Mouse (Mus musculus) embryonic facial prominence, embryonic 13.5 days (tissue): ENCODE measurements around the gene Ntf5. TPM values are rescaled to one million over a fixed set of nuclear protein-coding genes. Genes with fewer than 3 reads are reported as not detected.
"Not testable (repeated sequence)": the region's sequence is repeated elsewhere in the genome, so short reads cannot be mapped to it uniquely, and the experiment has no call there.

Experiments used
- ATAC-seq: fragments of 200-750 bp; cut with Nextera tagmentation; 2 replicates; pipeline ENCODE4 v1.8.0; 2017; ENCODE audit warnings: low read depth; ENCODE audit not compliant: insufficient number of reproducible peaks, insufficient read depth, low FRiP score, low TSS enrichment
- H3K27ac ChIP-seq: fragments of 300-500 bp; sonication (generic); 2 replicates; pipeline ENCODE4 v1.5.1; 2015; ENCODE audit warnings: moderate library complexity, mild to moderate bottlenecking, inconsistent platforms
- H3K27me3 ChIP-seq: fragments of 300-500 bp; sonication (generic); 2 replicates; pipeline ENCODE4 v1.6.1; 2015; ENCODE audit warnings: mild to moderate bottlenecking, inconsistent platforms
- H3K36me3 ChIP-seq: fragments of 300-500 bp; sonication (generic); 2 replicates; pipeline ENCODE4 v1.6.1; 2015; ENCODE audit warnings: mild to moderate bottlenecking, inconsistent platforms
- H3K4me1 ChIP-seq: fragments of 300-500 bp; sonication (generic); 2 replicates; pipeline ENCODE4 v1.6.1; 2015; ENCODE audit warnings: inconsistent platforms
- H3K4me2 ChIP-seq: fragments of 300-500 bp; sonication (generic); 2 replicates; pipeline ENCODE4 v1.6.1; 2015; ENCODE audit warnings: moderate library complexity, mild to moderate bottlenecking, inconsistent platforms
- H3K4me3 ChIP-seq: fragments of 300-500 bp; sonication (generic); 2 replicates; pipeline ENCODE4 v1.5.1; 2015; ENCODE audit warnings: mild to moderate bottlenecking, inconsistent platforms
- H3K9ac ChIP-seq: fragments of 300-500 bp; sonication (generic); 2 replicates; pipeline ENCODE4 v1.6.1; 2015; ENCODE audit warnings: mild to moderate bottlenecking, inconsistent platforms
- H3K9me3 ChIP-seq: fragments of 300-500 bp; sonication (generic); 2 replicates; pipeline ENCODE4 v1.6.1; 2016; ENCODE audit warnings: inconsistent platforms
- WGBS: fragments of 180-500 bp; shearing (Covaris S2); methylation state at CpG from one replicate; pipeline ENCODE4 v1.1.7; 2015; ENCODE audit warnings: mixed read lengths; 5-methylcytosine and 5-hydroxymethylcytosine counted together
- polyA plus RNA-seq: library from polyadenylated mRNA; unstranded; fragments of >200 nt; fragmentation: Nextera tagmentation; extraction: Ambion mirVana; gene quantifications from 2 replicates; pipeline ENCODE4 v1.2.1, GENCODE M21; 2015

The Ntf5 gene
- polyA plus RNA-seq, 1 experiment from 2014 or later: 6.1 TPM

DNA sequence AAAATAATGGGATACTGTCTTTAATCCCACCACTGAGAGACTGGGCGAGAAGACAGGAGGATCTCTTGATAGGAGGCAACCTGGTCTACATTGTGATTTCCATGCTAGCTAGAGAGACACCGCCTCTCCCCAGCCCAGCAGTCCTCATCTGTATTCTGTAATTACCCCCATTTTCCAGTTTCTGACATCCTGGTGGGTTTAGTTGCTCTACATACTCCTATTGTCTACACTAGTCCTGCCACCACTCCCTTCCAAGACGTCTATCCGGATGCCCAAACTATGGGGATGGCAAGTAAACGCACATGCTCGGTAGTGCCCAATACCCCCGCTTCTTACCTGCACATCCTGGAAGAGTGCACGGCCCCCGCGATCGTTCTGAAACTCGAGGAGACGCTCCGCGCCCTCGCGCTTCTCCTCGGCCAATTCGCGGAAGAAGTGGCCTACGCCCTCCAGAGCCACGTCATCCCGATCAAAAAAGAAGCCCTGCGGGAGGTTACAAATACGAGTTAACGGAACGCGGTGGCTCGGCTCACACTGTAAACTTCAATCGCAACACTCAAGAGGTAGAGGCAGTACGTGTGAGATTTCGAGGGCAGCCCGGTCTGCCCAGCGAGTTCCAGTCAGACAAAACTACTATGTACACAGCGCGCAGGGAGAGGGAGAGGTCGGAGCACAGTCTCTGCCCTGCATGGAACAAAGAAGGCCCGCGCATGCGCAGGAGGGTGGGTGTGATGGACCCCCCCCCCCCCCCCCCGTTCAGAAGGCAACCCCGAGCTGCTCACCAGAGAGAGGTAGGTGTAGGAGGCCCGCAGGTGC lies 45.5 kb downstream of the Ntf5 start:
- WGBS: under 1% methylated on average over 43 of the region's 43 CpGs
- peak; percentile 58 for ATAC-seq
- H3K4me2 ChIP-seq: peak overlapping the region; percentile 84
- peaks cover 41% of the 10 kb centered on the region for H3K4me1 ChIP-seq
- peak overlapping the region; percentile 96 for H3K27ac ChIP-seq
- no peaks in the 10 kb centered on the region for H3K27me3 ChIP-seq
- peak overlapping the region; percentile 80 for H3K4me3 ChIP-seq
- H3K9ac ChIP-seq: peak overlapping the region; percentile 93
- peaks cover 65% of the 10 kb centered on the region for H3K36me3 ChIP-seq
- H3K9me3 ChIP-seq: no peaks in the 10 kb centered on the region

DNA sequence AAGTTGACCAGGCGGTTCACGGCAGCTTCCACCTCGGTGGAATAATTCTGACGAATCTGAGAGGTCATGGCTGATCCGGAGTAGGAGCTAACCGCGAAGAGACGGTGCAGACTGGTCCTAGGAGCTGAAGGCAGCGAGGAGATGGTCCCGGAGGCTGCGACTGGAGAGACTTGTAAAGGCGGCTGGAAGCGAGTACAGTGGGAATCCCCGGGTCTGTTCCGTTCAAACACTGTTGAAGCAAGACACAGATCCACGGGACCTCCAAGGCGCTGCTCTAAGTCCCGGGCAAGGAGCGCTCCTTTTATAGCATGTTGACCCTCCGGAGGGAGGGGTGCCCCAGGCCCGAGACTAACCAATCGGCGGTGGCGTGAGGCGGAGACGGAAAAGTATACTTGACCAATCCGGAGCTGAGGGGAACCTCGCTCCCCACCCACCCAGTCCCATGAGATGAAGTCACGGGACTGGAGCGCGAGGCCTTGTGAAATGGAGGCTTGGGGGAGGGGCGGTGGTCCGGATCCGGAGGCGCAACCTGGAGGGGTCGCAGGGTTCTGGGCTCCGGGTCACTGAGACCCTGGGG lies 46.2 kb downstream of the Ntf5 start, which contains the start of gene Ftl1:
TSS of gene Ftl1 (minus strand) at position 321 of the 577 bp plus-strand sequence.
- H3K27me3 ChIP-seq, H3K9me3 ChIP-seq: not testable (repeated sequence)
- under 1% methylated on average over 29 of the region's 37 CpGs for WGBS
- peak within 1 kb of the TSS; percentile 93 for H3K9ac ChIP-seq
- H3K4me1 ChIP-seq: peaks cover 41% of the 10 kb centered on the region
- ATAC-seq: peak; percentile 94
- peak within 1 kb of the TSS; percentile 84 for H3K4me2 ChIP-seq
- peak within 1 kb of the TSS; percentile 96 for H3K27ac ChIP-seq
- peak within 1 kb of the TSS; percentile 80 for H3K4me3 ChIP-seq
- peaks cover 65% of the 10 kb centered on the region for H3K36me3 ChIP-seq

GRCm38 (mm10) chr7:45460377-45460776 lies 46.9 kb downstream of the Ntf5 start:
- 76% methylated on average over 7 of the region's 7 CpGs for whole genome bisulfite sequencing
- Histone ChIP-seq H3K4me3 (peak overlapping the region; percentile 80), H3K4me2 (peak overlapping the region; percentile 62), H3K9me3 (no peaks in the 10 kb centered on the region), H3K27me3 (no peaks in the 10 kb centered on the region), H3K36me3 (peaks cover 65% of the 10 kb centered on the region), H3K27ac (peak overlapping the region; percentile 96), H3K4me1 (peaks cover 47% of the 10 kb centered on the region), H3K9ac (peak overlapping the region; percentile 52)
- ATAC-seq: no peak

DNA sequence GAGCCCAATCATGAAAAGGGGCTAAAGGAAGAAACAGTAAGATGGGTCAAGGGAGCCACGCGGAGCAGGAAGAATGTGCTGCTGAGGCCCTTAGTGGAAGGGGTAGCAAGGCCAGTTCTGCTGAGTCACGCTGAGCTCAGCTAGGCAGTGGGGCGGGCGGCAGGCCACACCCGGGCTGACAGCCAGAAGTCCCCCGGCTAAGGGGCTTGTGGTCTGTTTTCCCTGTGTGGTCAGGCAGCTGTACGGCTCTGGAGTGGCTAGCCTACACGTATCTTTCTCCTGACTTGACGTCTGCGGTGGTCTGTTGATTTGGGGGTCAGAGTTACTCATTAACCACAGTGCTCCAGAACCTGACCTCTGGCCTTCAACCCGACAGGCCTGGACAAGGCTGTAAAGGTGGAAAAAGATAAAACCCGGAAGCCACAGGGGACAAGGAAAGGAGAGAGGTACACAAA lies 47.4 kb downstream of the Ntf5 start:
- Histone ChIP-seq H3K4me1 (peaks cover 52% of the 10 kb centered on the region), H3K4me2 (peak overlapping the region; percentile 62), H3K9ac (peak overlapping the region; percentile 52), H3K27me3 (no peaks in the 10 kb centered on the region), H3K4me3 (peak overlapping the region; percentile 80), H3K36me3 (peaks cover 62% of the 10 kb centered on the region), H3K27ac (peak overlapping the region; percentile 96), H3K9me3 (no peaks in the 10 kb centered on the region)
- WGBS: 25% methylated on average over 13 of the region's 13 CpGs
- ATAC-seq: 0 out of 2 replicates have a peak, but pooled peaks have one; percentile 12

GRCm38 (mm10) chr7:45461326-45461725 lies 47.8 kb downstream of the Ntf5 start:
- Histone ChIP-seq H3K36me3 (peaks cover 58% of the 10 kb centered on the region), H3K9ac (no peak overlapping the region), H3K27me3 (no peaks in the 10 kb centered on the region), H3K27ac (peak overlapping the region; percentile 96), H3K4me1 (peaks cover 53% of the 10 kb centered on the region), H3K9me3 (no peaks in the 10 kb centered on the region), H3K4me2 (no peak overlapping the region), H3K4me3 (no peak overlapping the region)
- WGBS: 44% methylated on average over 5 of the region's 5 CpGs
- ATAC-seq: no peak

DNA sequence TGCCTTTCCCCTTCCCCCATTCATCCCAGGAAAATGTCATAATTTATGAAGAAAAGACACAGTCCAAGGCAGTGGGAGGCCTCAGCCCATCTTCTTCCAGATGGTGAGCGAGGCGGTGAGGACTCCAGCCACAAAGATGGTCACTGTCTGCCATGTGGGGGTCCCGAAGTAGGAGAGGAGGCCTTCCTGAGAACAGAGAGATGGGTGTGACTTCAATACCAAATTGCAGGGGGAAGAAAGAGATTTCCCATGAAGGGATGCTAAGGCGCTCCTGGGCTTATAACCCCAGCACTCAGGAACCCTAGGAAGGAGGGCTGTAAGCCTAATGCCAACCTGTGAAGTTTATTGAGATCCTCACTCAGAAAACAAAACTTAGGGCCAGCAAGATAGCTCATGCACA lies 48.3 kb downstream of the Ntf5 start:
- Histone ChIP-seq H3K4me3 (no peak overlapping the region), H3K4me2 (no peak overlapping the region), H3K9ac (no peak overlapping the region), H3K27ac (peak overlapping the region; percentile 29; the same call in 1 of the 2 replicates), H3K9me3 (no peaks in the 10 kb centered on the region), H3K27me3 (no peaks in the 10 kb centered on the region), H3K36me3 (peaks cover 55% of the 10 kb centered on the region), H3K4me1 (peaks cover 52% of the 10 kb centered on the region)
- 89% methylated on average over 4 of the region's 4 CpGs for WGBS
- no peak for ATAC-seq

DNA sequence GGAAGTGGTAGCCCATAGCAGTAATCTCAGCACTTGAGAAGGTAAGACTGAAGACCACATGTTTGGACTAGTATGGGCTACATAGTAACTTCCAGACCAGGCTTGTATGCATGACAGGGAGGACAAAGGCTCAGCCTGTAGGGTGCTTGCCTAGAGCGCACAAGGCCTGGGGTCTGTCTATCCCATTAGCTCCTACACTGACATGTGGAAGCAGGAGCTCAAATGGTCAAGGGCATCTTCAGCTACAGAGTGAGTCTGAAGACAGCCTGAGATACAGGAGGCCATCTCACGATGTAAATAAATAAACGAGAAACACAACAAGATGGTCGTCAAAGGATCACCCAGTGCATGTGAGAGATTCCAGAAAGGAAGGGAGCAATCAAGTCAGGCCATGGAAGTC lies 48.8 kb downstream of the Ntf5 start:
- Histone ChIP-seq H3K4me3 (no peak overlapping the region), H3K9me3 (no peaks in the 10 kb centered on the region), H3K27ac (no peak overlapping the region), H3K4me1 (peaks cover 46% of the 10 kb centered on the region), H3K9ac (no peak overlapping the region), H3K4me2 (no peak overlapping the region), H3K27me3 (no peaks in the 10 kb centered on the region), H3K36me3 (peaks cover 49% of the 10 kb centered on the region)
- no peak for ATAC-seq
- WGBS: 81% methylated on average over 4 of the region's 4 CpGs

GRCm38 (mm10) chr7:45462868-45463267 lies 49.4 kb downstream of the Ntf5 start:
- H3K4me3 ChIP-seq, ATAC-seq, H3K9me3 ChIP-seq, H3K4me2 ChIP-seq, H3K27ac ChIP-seq, H3K27me3 ChIP-seq, H3K9ac ChIP-seq: not testable (repeated sequence)
- 78% methylated on average over 4 of the region's 4 CpGs for WGBS
- H3K36me3 ChIP-seq: peaks cover 44% of the 10 kb centered on the region
- peaks cover 41% of the 10 kb centered on the region for H3K4me1 ChIP-seq

DNA sequence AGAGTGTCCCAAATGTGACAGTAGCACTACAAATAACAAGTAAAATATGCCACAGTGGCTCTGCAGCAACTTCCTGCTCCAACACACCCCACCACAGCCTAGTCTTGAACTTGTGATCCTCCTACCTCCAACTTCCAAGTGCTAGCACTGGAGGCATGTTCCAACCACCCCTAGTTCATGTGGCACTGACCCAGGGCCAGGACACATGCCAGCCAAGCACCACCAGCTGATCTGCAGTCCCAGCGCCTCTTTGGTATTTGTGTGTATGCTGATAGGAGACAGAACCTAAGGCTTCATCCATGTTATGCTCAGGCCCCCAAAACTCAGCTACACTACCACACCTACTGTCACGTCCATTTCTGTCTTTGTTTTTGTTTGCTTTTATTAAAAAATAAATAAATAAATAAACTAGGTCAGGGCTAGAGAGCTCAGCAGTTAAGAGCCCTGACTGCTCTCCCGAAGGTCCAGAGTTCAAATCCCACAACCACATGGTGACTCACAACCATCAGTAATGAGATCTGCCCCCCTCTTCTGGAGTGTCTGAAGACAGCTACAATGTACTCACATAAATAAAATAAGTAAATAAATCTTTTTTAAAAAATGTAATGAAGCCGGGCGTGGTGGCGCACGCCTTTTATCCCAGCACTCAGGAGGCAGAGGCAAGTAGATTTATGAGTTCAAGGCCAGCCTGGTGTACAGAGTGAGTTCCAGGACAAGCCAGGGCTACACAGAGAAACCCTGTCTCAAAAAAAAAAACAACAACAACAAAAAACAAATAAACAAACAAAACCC lies 50.7 kb downstream of the Ntf5 start:
- peaks cover 34% of the 10 kb centered on the region for H3K4me1 ChIP-seq
- no peak overlapping the region for H3K27ac ChIP-seq
- no peak overlapping the region for H3K9ac ChIP-seq
- H3K9me3 ChIP-seq: no peaks in the 10 kb centered on the region
- H3K27me3 ChIP-seq: no peaks in the 10 kb centered on the region
- no peak for ATAC-seq
- H3K4me3 ChIP-seq: no peak overlapping the region
- WGBS: 94% methylated on average over 7 of the region's 7 CpGs
- peaks cover 37% of the 10 kb centered on the region for H3K36me3 ChIP-seq
- no peak overlapping the region for H3K4me2 ChIP-seq

- Histone ChIP-seq H3K4me1 (peaks cover 33% of the 10 kb centered on the region), H3K9ac (no peak overlapping the region), H3K4me2 (peak overlapping the region; percentile 94; the same call in 1 of the 2 replicates), H3K4me3 (peak overlapping the region; percentile 91; the same call in 1 of the 2 replicates), H3K27me3 (no peaks in the 10 kb centered on the region), H3K9me3 (no peaks in the 10 kb centered on the region), H3K36me3 (peaks cover 37% of the 10 kb centered on the region), H3K27ac (no peak overlapping the region)
- 95% methylated on average over 12 of the region's 12 CpGs for WGBS
- no peak for ATAC-seq
Observed at GRCm38 (mm10) chr7:45465112-45465511, 51.6 kb downstream of the Ntf5 start.

- Histone ChIP-seq H3K9ac (peak overlapping the region; percentile 91), H3K27me3 (no peaks in the 10 kb centered on the region), H3K4me3 (peak overlapping the region; percentile 91), H3K27ac (no peak overlapping the region), H3K4me1 (peaks cover 28% of the 10 kb centered on the region), H3K36me3 (peaks cover 37% of the 10 kb centered on the region), H3K4me2 (peak overlapping the region; percentile 94), H3K9me3 (no peaks in the 10 kb centered on the region)
- ATAC-seq: no peak
- WGBS: 82% methylated on average over 9 of the region's 9 CpGs
Observed at GRCm38 (mm10) chr7:45465549-45465948, 52.1 kb downstream of the Ntf5 start.
